Mouse (Mus musculus): ENCODE data around the gene Dip2a.

Dip2a gene

DNA sequence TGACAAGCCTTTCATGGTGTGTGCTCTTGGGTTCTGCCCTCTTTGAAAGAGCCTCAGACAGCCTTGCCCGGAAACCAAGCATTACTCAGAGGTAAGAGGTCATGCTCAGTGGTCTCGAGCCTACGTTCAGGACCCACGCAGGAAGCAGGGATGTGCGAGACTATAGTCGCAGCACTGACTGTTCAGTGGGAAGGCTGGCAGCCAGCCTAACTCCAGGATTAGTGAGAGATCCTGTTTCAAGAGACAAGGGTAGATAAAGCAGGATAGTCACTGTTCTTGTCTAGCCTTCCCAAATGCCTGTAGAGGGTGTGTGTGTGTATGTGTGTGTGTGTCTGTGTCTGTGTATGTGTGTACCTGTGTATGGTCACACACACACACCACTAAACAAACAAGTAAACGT is 28.9 kb downstream of the Dip2a start:
- DNase-seq (ENCODE audit: low read depth in 2 of 2, low spot score in 2 of 2): no peak

- peak; percentile 8 to 20 for DNase-seq (ENCODE audit: low read depth in 2 of 2, low spot score in 2 of 2)
Observed at GRCm38 (mm10) chr10:76306738-76307137, 38.4 kb downstream of the Dip2a start.

- DNase-seq (ENCODE audit: low read depth in 2 of 2, low spot score in 2 of 2): no peak
Observed at GRCm38 (mm10) chr10:76300133-76300532, 45.0 kb downstream of the Dip2a start.

DNA sequence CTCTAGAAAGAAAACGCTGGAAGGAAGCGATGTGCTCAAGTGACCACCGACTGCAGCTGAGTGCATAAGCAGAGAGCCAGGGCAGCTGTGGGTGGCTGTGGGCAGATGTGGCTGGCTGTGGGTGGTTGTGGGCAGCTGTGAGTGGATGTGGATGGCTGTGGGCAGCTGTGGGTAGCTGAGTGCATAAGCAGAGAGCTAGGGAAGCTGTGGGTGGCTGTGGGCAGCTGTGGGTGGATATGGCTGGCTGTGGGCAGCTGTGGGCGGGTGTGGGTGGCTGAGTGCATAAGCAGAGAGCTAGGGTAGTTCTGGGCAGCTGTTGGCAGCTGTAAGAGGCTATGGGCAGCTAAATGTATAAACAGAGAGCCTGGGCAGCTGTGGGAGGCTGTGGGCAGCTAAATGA is 51.9 kb downstream of the Dip2a start:
- no peak for DNase-seq (ENCODE audit: low read depth in 2 of 2, low spot score in 2 of 2)

- DNase-seq (ENCODE audit: low read depth in 2 of 2, low spot score in 2 of 2): no peak
Observed at GRCm38 (mm10) chr10:76289936-76290671, 55.0 kb downstream of the Dip2a start.

GRCm38 (mm10) chr10:76289052-76289451 is 56.0 kb downstream of the Dip2a start:
- no peak for DNase-seq (ENCODE audit: low read depth in 2 of 2, low spot score in 2 of 2)

- DNase-seq (ENCODE audit: low read depth in 2 of 2, low spot score in 2 of 2): no peak
Observed at GRCm38 (mm10) chr10:76288268-76288993, 56.7 kb downstream of the Dip2a start.

DNA sequence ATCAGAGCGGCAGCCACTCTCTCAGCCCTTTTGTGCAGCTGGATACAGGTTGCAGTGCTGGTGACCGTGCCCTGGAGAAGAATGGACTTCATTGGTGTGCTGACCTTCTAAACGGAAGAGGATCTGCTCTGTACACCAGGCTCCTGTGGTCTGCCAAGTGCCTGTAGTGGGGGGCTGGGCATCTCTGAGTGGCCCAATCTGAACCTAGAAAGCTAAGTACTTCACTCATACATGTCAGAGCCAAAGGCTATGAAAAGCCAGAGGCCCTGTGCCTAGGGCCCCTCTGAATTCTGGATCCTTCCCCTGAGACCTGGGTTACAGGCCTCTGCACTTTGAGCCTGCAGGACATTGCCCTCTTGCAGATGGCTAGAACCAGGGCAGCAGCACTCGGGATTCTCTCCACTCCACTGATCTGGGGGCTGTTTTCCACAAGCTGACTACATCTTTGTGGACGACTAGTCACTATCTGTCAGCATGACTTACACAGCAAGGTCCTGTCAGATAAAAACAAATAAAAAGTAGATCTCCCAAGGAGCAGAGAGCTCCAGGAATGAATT is 66.5 kb downstream of the Dip2a start:
- no peak for DNase-seq (ENCODE audit: low read depth in 2 of 2, low spot score in 2 of 2)

- no peak for DNase-seq (ENCODE audit: low read depth in 2 of 2, low spot score in 2 of 2)
Observed at GRCm38 (mm10) chr10:76275256-76275655, 69.8 kb downstream of the Dip2a start.

DNA sequence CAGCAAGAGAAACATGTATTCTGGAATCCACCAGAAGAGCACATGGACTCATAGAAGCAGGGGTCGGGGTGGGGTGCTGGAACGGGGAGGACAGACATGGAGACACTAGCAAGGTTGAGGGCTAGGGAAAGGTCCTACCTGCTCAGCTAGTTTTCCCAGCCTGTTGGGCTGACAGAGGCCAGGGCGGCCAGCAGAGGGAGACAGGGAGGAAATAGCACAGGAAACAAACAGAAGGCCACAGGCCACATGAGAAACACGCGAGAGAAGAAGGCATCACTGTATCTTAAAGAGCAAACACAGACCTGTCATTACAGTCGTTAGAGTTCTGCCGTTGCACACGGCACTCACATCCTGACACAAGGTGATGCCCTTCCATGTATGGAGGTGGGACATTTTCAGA is 73.9 kb downstream of the Dip2a start:
- peak; percentile 34 to 58 for DNase-seq (ENCODE audit: low read depth in 2 of 2, low spot score in 2 of 2)

DNA sequence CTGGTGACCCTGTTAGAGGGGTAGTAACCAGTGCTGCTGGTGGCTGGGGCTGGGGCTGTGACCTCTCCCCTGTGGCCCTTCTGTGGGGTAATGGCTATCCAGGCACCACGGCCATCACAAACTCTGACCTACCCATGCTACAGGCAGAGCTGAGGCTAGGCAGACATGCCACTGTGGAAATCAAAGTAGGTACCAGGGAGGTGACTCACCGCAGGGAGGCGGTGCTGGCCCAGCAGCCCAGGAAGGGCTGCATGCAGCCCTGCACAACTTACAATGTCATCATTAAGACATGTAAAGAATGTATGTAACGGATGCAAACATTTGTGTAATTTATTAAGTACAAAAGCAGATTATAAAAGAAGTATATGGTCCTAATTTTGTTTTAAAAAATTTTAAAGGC is 82.7 kb downstream of the Dip2a start:
- DNase-seq (ENCODE audit: low read depth in 2 of 2, low spot score in 2 of 2): no peak

GRCm38 (mm10) chr10:76261447-76261846 is 83.6 kb downstream of the Dip2a start:
- DNase-seq (ENCODE audit: low read depth in 2 of 2, low spot score in 2 of 2): no peak

GRCm38 (mm10) chr10:76260358-76261059 is 84.6 kb downstream of the Dip2a start:
- DNase-seq (ENCODE audit: low read depth in 2 of 2, low spot score in 2 of 2): no peak

- no peak for DNase-seq (ENCODE audit: low read depth in 2 of 2, low spot score in 2 of 2)
Observed at GRCm38 (mm10) chr10:76259566-76260232, 85.4 kb downstream of the Dip2a start.

DNA sequence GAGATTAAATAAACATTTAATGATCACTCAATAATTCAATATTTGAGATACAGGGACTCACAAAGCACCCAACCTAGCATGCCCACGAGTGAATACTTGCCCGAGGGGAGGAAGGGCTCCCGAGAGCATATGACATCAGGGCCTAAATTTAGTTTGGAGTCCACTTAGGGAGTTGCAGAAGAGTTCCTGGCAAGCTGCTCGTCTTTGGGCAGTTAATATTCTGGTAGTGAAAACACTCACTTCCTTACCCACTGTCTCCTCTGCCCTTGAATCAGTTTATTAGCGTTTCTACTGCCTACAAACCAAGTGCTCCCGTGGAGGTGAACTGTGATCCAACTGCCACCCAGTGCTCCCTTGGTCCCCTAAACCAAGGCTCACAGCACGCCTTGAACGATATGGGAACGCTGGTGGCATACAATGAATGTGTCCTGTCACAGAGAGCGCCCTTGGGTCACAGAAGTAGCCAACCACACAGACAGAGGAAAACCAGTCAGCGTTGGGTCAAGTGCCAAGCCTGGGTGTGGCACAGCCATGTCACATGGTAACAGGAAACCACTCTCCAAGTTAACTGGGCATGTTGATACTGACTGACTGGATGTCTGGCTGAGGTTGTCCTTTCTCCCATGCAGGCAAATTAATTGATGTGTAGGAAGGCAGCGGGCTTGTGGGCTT is 87.2 kb downstream of the Dip2a start:
- DNase-seq (ENCODE audit: low read depth in 2 of 2, low spot score in 2 of 2): no peak

DNA sequence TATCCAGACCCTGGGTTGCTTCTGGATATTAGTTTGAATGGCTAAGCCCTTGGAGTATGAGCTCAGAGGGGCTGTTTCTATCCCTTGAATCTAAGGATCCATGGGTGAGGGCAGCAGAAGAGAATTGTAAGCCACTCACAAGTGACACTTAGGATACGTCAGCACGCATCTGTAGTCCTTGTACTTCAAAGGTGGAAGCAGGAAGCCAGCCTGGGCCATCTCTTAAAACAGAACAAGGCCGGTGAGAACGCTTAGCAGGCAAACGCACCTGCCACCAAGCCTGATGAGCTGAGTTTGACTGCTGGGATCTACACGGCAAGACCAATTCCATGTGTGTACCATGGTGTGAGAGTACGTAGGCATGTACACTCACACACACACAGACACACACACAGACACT is 87.9 kb downstream of the Dip2a start:
- no peak for DNase-seq (ENCODE audit: low read depth in 2 of 2, low spot score in 2 of 2)

DNA sequence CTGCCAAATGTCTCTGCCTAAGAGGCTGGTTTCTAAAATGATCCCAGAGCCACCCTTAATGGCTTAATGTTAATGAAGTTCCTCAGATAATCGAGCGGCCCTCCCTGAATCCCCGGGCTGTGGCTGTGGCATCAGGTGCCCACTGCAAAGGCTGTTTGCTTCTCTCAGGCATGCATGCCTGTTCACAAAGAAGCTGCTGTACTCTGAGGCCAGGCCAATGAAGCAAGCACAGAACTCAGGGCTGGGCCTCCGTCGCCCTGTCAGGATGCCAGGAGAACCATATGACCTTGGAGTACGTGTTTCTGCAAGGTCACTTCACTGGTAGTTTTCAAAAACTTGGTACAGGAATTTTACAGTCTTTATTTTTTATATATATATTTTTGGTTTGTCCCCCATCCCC is 89.5 kb downstream of the Dip2a start:
- no peak for DNase-seq (ENCODE audit: low read depth in 2 of 2, low spot score in 2 of 2)

DNA sequence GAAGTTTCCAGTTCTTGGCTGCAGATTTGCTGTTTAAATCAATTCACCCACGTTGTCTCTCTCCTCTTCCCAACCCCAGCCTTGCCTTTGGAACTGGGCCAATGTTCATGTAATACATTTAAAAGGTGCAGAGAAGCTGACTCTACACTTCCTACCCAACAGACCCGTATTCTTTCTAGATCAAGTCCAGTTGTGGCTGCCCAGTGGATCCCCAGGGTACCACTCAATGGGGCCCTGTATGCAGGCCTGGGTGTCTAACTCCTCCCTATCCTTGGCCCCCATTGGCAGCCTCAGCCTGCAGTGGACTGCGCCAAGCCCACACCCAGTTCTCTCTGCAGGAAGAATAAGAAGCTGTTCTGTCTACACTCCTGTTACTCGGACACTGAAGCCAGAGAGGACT is 91.6 kb downstream of the Dip2a start, which contains the start of gene S100b:
Gene S100b (plus strand): TSS at position 318 of the 400 bp plus-strand sequence.
- DNase-seq (ENCODE audit: low read depth in 2 of 2, low spot score in 2 of 2): no peak

DNA sequence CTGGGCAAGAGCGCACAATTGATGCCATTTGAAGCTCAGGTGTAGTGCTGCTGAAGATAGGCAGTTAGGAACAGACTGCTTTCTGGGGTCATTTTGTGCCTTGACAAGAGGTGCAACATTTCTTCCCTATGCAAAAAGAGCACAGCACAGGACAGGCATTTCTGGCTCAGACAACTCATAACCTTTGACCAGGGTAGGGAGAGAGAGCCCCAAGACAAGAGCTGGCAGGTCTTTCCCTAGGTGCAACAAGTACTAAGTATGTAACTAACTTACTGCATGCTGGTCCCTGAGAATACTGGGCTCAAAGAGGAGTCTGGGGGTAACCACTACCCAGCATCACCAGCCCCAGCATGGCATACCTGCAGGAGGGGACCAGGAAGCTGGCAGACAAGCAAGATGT is 92.0 kb downstream of the Dip2a start:
- DNase-seq (ENCODE audit: low read depth in 2 of 2, low spot score in 2 of 2): no peak

- DNase-seq (ENCODE audit: low read depth in 2 of 2, low spot score in 2 of 2): no peak
Observed at GRCm38 (mm10) chr10:76250870-76251269, 94.2 kb downstream of the Dip2a start.

GRCm38 (mm10) chr10:76248647-76248968 is 96.5 kb downstream of the Dip2a start:
- DNase-seq (ENCODE audit: low read depth in 2 of 2, low spot score in 2 of 2): no peak
